ENCODE assay signal across 15 mouse cellular contexts in genomic region chr6:54789139-54789538, GRCm38 (mm10). TPM values are rescaled to one million over a fixed set of nuclear protein-coding genes. Genes with fewer than 3 reads are reported as not detected.
DNase-seq lines count a peak whose midpoint lies in the region; ATAC-seq and TF ChIP-seq lines count a peak whose summit lies in the region.
"Had no signal": no experiment of that assay in that cellular context is flagged by ENCODE, and none has a peak within 500 bp of the region (broad histone marks: within the 10 kb centered on the region; RNA-seq: fewer than 3 reads in every experiment).

No protein-coding gene starts in this region.

- no peaks in the 10 kb centered on the region for H3K36me3 ChIP-seq in kidney, embryonic 15.5 days
- H3K36me3 ChIP-seq in myocyte (ENCODE audit: control insufficient read depth, insufficient read depth) = no peaks in the 10 kb centered on the region
- H3K36me3 ChIP-seq: G1E; hindbrain, embryonic 13.5 days; limb, embryonic 13.5 days; midbrain, embryonic 10.5 days had no signal

- WGBS in kidney, embryonic 15.5 days = 83% methylated on average over 4 of the region's 4 CpGs

- no peak overlapping the region for H3K9ac ChIP-seq in kidney, embryonic 15.5 days
- H3K9ac ChIP-seq: hindbrain, embryonic 13.5 days; limb, embryonic 13.5 days had no signal

- intact Hi-C loops in left cerebral cortex, postnatal 14 days (cut with DNase I) = no loop called here

- H3K4me2 ChIP-seq in kidney, embryonic 15.5 days = no peak overlapping the region
- no peak overlapping the region for H3K4me2 ChIP-seq in myocyte (ENCODE audit: low read depth)
- H3K4me2 ChIP-seq: hindbrain, embryonic 13.5 days; limb, embryonic 13.5 days had no signal

- no peak for ATAC-seq in kidney, embryonic 15.5 days (replicated peaks; ENCODE audit: low FRiP score)
- ATAC-seq in granulocyte monocyte progenitor cell, adult 5-6 weeks (replicated peaks; ENCODE audit: poor library complexity, severe bottlenecking) = peak; percentile 90

- H3K27me3 ChIP-seq in kidney, embryonic 15.5 days = no peaks in the 10 kb centered on the region
- no peaks in the 10 kb centered on the region for H3K27me3 ChIP-seq in myocyte (ENCODE audit: control insufficient read depth, insufficient read depth, insufficient read length)
- H3K27me3 ChIP-seq: hindbrain, embryonic 13.5 days; limb, embryonic 13.5 days had no signal

- H3K27ac ChIP-seq in kidney, embryonic 15.5 days = no peak overlapping the region
- H3K27ac ChIP-seq: hindbrain, embryonic 13.5 days; limb, embryonic 13.5 days; midbrain, embryonic 10.5 days had no signal

- TF ChIP-seq POLR2A in myocyte (IDR thresholded peaks at IDR 0.05; ENCODE audit: insufficient read length, low read depth) = no peak

- no peak overlapping the region for H3ac ChIP-seq in myocyte (ENCODE audit: control insufficient read depth, insufficient read length)

- H3K9me3 ChIP-seq in kidney, embryonic 15.5 days (replicated peaks) = no peaks in the 10 kb centered on the region
- H3K9me3 ChIP-seq: G1E; hindbrain, embryonic 13.5 days; limb, embryonic 13.5 days; midbrain, embryonic 10.5 days had no signal

- no peak overlapping the region for H3K4me3 ChIP-seq in kidney, embryonic 15.5 days (replicated peaks)
- no peak overlapping the region for H3K4me3 ChIP-seq in myocyte
- H3K4me3 ChIP-seq: hindbrain, embryonic 13.5 days; limb, embryonic 13.5 days; midbrain, embryonic 10.5 days had no signal

- H3K79me2 ChIP-seq in myocyte (ENCODE audit: control insufficient read depth, insufficient read depth) = no peaks in the 10 kb centered on the region

- H3K4me1 ChIP-seq in kidney, embryonic 15.5 days = no peaks in the 10 kb centered on the region
- H3K4me1 ChIP-seq: limb, embryonic 13.5 days had no signal

- peak; percentile 64 for DNase-seq in kidney, adult 9 months
- peak; percentile 34 to 51 for DNase-seq in kidney, postnatal 36 days
- no peak for DNase-seq in right cerebral cortex, postnatal 14 days
- DNase-seq in left cerebral cortex, postnatal 14 days (ENCODE audit: low spot score in 2 of 2) = no peak
- DNase-seq: adrenal gland, postnatal 25 days; cerebellum, postnatal 10 days; gastrocnemius, postnatal 36 days; thymus, postnatal 14 days had no signal

TF ChIP-seq in myocyte, 11 proteins besides CTCF, POLR2A, EP300 and RAD21:
- no peak for TF ChIP-seq USF1 (IDR thresholded peaks at IDR 0.05; ENCODE audit: low read depth)
- no peak for TF ChIP-seq MAX (IDR thresholded peaks at IDR 0.05; ENCODE audit: low read depth)
- no peak for TF ChIP-seq SRF (IDR thresholded peaks at IDR 0.05; ENCODE audit: control insufficient read depth, insufficient read length, low read depth)
- no peak for TF ChIP-seq REST (IDR thresholded peaks at IDR 0.05; ENCODE audit: insufficient read depth, insufficient read length)
- 0 out of 2 replicates have a peak, but pooled peaks have one; percentile 9 for TF ChIP-seq CEBPB (IDR thresholded peaks at IDR 0.05; ENCODE audit: insufficient read depth, poor library complexity, severe bottlenecking)
- TF ChIP-seq MYOD1 (IDR thresholded peaks at IDR 0.05; ENCODE audit: control insufficient read depth in 1 of 3, insufficient read length in 2 of 3, low read depth in 2 of 3) = no peak
- no peak for TF ChIP-seq E2F4 (IDR thresholded peaks at IDR 0.05; ENCODE audit: insufficient read depth)
- TF ChIP-seq TCF3 (IDR thresholded peaks at IDR 0.05; ENCODE audit: insufficient read length, low read depth) = no peak
- TF ChIP-seq POLR2AphosphoS2 (IDR thresholded peaks at IDR 0.05; ENCODE audit: insufficient read length, low read depth) = no peak

RNA-seq across cellular contexts. Expression of gene Znrf2, which starts 27.6 kb away (rescaled TPM):
- polyA plus RNA-seq in kidney, embryonic 15.5 days (2015; fragmentation: Nextera tagmentation; extraction: Ambion mirVana) = 4.1 and 4.3 TPM in 2 replicates
- total RNA-seq in granulocyte monocyte progenitor cell, adult 5-6 weeks (2014; fragmentation: Nextera tagmentation) = 50.5 and 62.5 TPM in 2 replicates
- 66.7 and 73.5 TPM in 2 replicates for total RNA-seq in granulocyte monocyte progenitor cell, adult 5-6 weeks (2017)
- 5.7 TPM for polyA plus RNA-seq in myocyte (2012; fragmentation: generic; extraction: Trizol)
- 10 to 100 TPM; 19.4 to 21.8 TPM for total RNA-seq in left cerebral cortex, postnatal 14 days (2021)

Comparison
In these comparisons a context has a peak if more than half of its experiments do, and no peak if none do; other contexts are left out.
1. DNase-seq: peak in kidney, adult 9 months (single experiment) and kidney, postnatal 36 days (2 of 2); none in right cerebral cortex, postnatal 14 days (single experiment) and left cerebral cortex, postnatal 14 days (0 of 2).